Mouse (Mus musculus) NIH3T3 (cell line): ENCODE results near the gene Rbm18.
"Not testable (repeated sequence)": the region's sequence is repeated elsewhere in the genome, so short reads cannot be mapped to it uniquely, and the experiment has no call there.

ENCODE experiments used
- DNase-seq: peaks from one replicate; pipeline ENCODE4 v3.0.0-alpha.2; 2012; ENCODE audit warnings: low read depth

Rbm18 gene

DNA sequence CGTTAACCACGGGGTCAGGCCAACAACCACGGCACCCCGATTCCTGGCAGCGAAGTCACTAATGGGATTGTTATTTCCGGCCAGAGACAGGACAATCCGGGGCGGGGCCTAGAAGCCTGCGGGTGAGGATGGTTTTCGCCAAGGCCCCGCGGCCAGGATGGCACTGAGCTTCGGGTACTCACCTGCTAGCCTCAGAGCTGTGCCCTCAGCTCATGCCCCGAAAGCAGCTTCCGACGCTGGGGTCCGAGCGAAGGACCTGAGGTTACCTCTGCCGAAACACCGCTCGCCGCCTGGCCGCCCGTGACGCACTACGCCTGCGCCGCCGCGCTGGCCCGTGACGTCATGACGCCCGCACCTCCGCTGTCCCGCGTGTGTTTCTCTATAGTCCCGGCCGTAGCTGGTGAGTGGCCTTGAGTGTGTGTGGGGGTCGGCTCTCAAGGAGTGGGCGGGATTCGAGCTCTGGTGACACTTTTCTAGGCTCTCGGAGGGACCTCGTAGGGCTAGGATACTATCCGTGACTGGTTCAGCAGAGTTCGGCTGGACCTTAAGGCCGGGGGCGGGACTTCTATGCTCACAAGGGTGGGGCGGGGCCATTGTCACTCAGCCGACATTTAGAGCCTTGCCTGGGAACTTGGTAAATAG, at the start of gene Rbm18, which contains the start of gene Mrrf:
Rbm18 (minus strand) TSS at position 474 of the 642 bp plus-strand sequence.
Mrrf (plus strand) TSS at position 90 of the 642 bp plus-strand sequence.
- peak; percentile 94 for DNase-seq

DNA sequence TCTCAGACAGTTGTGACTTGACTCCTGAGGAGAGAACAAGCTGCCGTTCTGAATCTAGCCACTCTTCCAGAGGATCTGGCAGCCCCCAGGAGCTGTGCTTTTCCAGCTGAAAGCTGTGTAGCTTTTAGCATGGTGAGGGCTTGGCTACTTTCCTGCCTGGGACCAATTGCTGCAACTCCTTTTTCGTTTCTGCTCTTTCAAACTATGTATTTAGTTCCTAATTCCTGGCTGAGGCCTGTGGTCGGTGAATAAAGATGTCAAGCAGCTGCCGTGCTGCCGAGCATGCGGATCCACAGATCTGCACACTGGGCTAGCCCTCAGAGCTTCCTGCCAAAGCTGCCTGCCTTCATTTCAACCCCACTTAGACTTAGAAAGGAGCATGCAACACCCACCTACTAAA, 48.3 kb upstream of the Rbm18 start:
- no peak for DNase-seq

DNA sequence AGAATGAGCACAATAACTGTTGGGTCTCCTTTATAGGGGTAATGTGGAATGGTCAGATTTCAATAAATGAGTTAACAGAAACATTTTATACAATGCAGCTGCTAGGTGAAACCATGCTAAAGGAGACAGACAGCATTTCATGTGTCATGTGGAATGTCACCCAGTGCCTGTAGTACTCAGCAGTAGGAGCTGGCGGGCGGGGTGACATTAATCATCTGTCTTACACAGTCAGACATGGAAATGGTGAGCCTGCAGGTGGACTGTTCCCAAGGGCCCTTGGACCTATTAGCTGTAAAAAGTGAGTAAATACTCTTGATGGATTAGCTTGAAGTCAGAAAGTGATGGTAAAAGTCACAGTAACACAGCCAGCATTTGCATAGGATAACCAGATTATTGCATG, 47.6 kb upstream of the Rbm18 start:
- no peak for DNase-seq

- DNase-seq, result no peak
Observed at GRCm38 (mm10) chr2:36183278-36183677, 46.7 kb upstream of the Rbm18 start.

GRCm38 (mm10) chr2:36181587-36182368, 45.2 kb upstream of the Rbm18 start:
- DNase-seq, result not testable (repeated sequence)

GRCm38 (mm10) chr2:36179487-36179886, 42.9 kb upstream of the Rbm18 start:
- no peak for DNase-seq

GRCm38 (mm10) chr2:36172574-36172973, 36.0 kb upstream of the Rbm18 start:
- no peak for DNase-seq

GRCm38 (mm10) chr2:36172136-36172535, 35.6 kb upstream of the Rbm18 start:
- no peak for DNase-seq

DNA sequence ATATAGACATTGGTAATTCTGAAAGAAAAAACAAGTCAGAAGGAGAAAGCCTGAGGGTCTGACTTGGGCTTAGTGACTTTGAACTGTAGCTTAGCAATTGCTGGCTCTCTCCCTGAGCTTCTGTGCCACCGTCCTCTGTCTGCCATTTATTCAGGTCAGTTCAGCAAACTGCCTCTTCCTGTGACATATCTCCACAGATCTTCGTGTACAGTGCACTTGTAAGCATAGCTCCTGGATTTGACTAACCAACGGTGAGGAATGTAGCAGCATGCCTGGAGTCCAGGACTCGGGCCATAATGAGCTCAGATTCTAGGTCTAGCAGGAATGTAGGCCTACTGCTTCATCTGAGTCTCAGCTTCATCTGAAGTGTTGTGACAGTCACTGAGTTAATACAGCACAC, 32.6 kb upstream of the Rbm18 start:
- DNase-seq, result no peak

- no peak for DNase-seq
Observed at GRCm38 (mm10) chr2:36167990-36168618, 31.5 kb upstream of the Rbm18 start.

DNA sequence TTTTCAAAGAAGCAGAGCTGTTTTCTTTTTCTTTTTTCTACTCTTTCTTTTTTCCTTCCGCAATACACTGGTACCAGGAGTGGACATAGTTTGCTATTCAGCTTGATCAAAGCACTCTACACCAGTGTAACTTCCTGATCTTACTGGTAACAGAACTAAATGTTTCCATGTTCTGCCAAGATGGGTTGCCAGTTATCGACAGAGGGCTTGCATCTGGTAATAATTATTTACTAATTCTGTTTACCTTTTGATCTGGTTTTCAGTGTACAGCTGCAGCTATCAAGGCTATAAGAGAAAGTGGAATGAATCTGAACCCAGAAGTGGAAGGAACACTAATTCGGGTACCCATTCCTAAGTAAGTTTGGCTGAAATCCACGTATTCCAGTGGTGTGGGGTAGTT, 22.8 kb upstream of the Rbm18 start:
- DNase-seq, result peak; percentile 9

GRCm38 (mm10) chr2:36157461-36157860, 20.9 kb upstream of the Rbm18 start:
- no peak for DNase-seq

GRCm38 (mm10) chr2:36152401-36152800, 15.8 kb upstream of the Rbm18 start:
- not testable (repeated sequence) for DNase-seq

- no peak for DNase-seq
Observed at GRCm38 (mm10) chr2:36148876-36149365, 12.3 kb upstream of the Rbm18 start.

DNA sequence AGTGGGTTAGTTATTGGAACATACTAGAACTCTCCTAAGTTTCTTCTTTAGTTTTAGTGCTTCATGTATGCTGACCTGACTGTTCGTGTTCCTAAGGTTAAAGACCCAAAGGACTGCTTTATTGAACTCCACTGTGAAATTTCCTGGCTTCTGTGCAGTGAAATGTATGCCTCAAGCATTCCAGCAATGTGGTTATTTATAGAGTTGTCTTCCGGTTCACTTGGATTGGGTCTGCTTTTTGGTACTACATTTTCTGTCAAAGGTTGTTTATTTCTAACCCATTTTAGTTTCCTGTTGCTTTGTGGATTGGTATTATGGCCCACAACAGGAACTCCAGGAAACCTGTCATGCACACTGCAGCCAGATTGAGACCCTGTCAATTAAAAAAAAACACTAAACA, 2.5 kb upstream of the Rbm18 start:
- DNase-seq, result no peak

GRCm38 (mm10) chr2:36135887-36136286, 686 bp downstream of the Rbm18 start:
- DNase-seq, result no peak

GRCm38 (mm10) chr2:36129051-36129450, 7.5 kb downstream of the Rbm18 start:
- no peak for DNase-seq

DNA sequence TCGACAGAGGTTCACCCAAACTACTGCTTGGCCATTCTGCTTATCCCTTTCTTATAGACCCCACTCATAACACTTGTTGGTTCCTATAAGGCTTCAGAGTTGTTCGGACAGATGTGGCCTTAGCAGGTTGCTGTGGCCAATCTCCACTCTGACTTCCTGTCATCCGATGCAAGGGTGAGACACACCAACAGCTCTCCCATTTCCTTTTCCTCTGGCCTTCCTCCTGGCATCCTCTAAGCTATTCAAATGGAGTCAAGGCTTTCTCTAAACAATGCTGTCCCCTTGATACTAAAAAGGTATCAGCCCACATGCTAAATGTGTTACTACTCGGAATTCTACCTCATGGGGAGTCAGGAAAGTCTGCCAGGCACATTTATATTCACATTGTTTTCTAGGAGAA, 8.6 kb downstream of the Rbm18 start:
- DNase-seq, result no peak

DNA sequence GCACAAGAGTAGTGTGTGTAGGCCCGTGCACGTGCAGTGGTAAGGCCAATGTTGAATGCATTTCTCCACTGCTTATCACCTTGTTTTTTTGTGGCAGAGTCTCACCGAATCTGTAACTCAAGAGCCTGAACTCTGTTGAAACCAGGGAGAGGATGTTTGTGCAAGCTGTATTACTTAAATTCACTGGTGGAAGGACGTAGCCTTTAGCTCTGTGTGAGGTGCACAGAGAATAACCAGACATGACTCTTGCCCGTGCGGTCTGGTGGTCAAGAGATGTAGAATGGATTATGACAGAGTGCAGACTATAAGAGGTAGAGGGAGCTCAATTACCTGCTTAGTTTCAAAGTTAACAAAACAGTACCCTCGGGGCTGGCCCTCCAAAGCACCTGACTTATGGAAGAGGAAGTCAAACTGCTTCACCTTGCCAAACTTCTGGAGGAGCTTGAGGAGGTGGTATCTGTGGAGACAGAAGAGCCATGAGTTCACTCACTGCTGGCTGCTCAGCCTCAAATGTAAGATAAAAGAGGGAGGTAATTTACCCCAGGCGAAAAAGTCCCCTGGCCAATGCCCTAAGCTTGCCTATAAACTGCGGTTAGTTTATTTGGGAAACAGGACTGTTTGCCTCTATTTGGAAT, 9.7 kb downstream of the Rbm18 start:
- DNase-seq, result no peak

DNA sequence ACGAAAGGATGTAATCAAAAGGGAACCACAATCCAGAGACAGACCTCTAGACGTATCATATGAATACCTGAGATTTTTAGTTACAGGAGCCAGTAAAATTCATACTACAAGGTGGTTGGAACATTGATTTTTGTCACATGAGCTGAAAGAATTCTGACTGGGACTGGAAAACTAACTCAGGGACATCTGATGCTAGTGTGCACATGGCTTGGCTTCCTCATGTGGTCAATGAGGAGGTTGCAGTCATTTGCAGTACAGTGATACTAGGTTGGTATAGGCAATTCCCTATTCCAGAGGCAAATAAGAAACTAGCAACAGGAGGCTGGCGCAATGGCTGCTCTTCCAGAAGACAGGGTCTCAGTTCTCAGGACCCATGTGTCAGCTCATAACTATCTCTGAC, 23.9 kb downstream of the Rbm18 start:
- peak; percentile 9 for DNase-seq

GRCm38 (mm10) chr2:36108615-36109014, 28.0 kb downstream of the Rbm18 start:
- DNase-seq, result no peak

DNA sequence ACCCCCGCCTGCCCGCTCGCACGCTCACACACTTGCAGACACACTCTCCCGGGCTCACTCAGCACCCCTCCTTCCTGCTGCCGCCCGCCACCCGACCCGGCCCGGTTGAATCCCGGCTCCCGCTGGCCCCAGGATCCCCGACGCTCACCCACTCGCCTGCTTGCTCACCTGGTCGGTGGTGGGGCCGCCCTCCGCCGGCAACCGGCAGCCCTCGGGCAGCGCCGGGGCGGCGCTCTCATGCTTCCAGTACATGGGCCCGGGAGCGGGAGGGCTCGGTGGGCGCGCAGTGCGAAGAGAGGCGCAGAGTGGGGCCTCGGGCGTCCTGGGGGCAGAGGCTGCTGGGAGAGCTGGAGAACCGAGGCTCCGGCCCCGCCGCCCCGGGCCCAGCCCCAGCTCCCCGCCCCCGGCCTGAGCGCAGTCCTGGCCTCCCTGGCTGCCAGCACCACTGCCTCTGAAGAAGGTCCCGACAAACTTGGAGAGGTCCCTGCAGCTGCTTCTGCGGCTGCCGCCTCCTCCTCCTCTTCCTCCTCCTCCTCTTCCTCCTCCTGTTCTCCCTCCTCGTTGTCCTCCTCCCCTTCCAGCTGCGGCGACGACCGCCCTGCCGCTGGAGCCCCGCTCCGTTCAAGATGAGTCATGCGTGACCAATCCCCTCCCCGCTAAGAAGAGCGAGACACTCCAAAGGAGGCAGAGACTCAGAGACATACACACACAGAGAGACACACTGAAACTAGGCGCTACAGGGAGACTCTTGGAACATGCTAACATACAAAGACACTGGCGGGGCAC, 31.4 kb downstream of the Rbm18 start, which contains the start of gene Lhx6:
Lhx6 (minus strand) TSS at position 453 of the 786 bp plus-strand sequence.
- DNase-seq, result peak; percentile 62
